Mouse (Mus musculus): Measurements from ENCODE around the gene Rab3ip. TPM values are rescaled to one million over a fixed set of nuclear protein-coding genes. Genes with fewer than 3 reads are reported as not detected.
A peak's percentile ranks its signal among the peaks of the same experiment; 100 is the strongest.

Rab3ip gene
- polyA plus RNA-seq, 1 experiment from 2014 or later = 42.8 TPM

GRCm38 (mm10) chr10:116955191-116955590 is 4.6 kb upstream of the Rab3ip start:
- no peaks in the 10 kb centered on the region for H3K27me3 ChIP-seq (replicated peaks)
- 94% methylated on average over 6 of the region's 6 CpGs for WGBS
- no peak overlapping the region for H3K4me2 ChIP-seq
- H3K4me3 ChIP-seq = no peak overlapping the region
- H3K4me1 ChIP-seq = no peaks in the 10 kb centered on the region
- H3K9me3 ChIP-seq = no peaks in the 10 kb centered on the region
- no peaks in the 10 kb centered on the region for H3K36me3 ChIP-seq (replicated peaks)
- H3K27ac ChIP-seq = no peak overlapping the region
- H3K9ac ChIP-seq = no peak overlapping the region
- no peak for ATAC-seq (replicated peaks)

GRCm38 (mm10) chr10:116950886-116951285 is 317 bp upstream of the Rab3ip start:
- ATAC-seq (replicated peaks) = peak; percentile 19; the same call in 1 of the 2 replicates
- 34% methylated on average over 5 of the region's 5 CpGs for WGBS
- Histone ChIP-seq H3K27ac (no peak overlapping the region), H3K4me1 (peaks cover 13% of the 10 kb centered on the region), H3K9me3 (no peaks in the 10 kb centered on the region), H3K4me3 (peak overlapping the region; percentile 75), H3K9ac (no peak overlapping the region), H3K36me3 (replicated peaks) (no peaks in the 10 kb centered on the region), H3K27me3 (replicated peaks) (no peaks in the 10 kb centered on the region), H3K4me2 (peak overlapping the region; percentile 48)

DNA sequence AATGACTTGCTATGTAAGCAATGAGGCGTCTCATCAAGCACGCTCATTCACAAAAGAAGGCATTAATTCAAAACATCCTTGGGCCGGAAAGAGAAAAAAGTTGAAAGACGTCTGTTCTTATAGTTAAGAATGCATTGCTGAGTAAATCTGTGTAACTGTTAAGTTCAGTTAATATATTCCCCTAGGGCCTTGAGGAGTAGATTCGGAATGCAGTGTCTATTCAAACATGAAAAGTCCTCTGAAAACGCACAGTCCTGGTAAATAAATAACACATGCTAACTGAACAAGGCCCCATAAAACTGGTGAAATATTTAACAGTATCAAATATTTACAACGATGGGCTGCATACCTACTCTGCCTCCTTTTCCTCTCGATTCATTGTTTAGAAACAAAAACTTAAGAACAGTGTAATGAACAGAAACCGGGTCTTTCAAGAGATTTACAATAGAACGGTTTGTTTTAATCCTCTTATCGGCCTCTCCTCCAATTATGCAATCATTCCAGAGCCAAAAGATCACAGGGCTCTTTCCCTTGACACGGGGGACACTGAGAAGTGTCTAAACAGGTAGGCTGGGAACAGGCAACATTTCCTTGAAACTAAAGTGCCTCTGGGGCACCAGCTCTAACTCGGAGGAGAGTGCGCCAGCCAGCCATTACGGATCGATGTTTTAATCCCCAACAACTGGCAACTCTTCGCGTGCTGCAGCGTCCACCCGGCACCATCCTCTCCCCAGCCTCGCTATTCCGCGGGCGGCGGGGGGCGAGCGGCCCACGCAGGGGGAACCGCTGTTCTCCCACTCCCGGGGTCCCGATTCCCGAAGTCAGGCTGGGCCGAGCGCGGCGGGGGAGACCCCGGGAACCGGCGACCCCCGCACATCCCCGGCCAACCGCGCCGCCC is 1.2 kb downstream of the Rab3ip start:
- Histone ChIP-seq H3K27ac (peak overlapping the region; percentile 86), H3K9ac (peak overlapping the region; percentile 62), H3K27me3 (replicated peaks) (no peaks in the 10 kb centered on the region), H3K9me3 (no peaks in the 10 kb centered on the region), H3K4me2 (peak overlapping the region; percentile 72), H3K4me1 (peaks cover 13% of the 10 kb centered on the region), H3K36me3 (replicated peaks) (no peaks in the 10 kb centered on the region), H3K4me3 (peak overlapping the region; percentile 75)
- ATAC-seq (replicated peaks) = peak; percentile 40
- under 1% methylated on average over 42 of the region's 44 CpGs for WGBS

DNA sequence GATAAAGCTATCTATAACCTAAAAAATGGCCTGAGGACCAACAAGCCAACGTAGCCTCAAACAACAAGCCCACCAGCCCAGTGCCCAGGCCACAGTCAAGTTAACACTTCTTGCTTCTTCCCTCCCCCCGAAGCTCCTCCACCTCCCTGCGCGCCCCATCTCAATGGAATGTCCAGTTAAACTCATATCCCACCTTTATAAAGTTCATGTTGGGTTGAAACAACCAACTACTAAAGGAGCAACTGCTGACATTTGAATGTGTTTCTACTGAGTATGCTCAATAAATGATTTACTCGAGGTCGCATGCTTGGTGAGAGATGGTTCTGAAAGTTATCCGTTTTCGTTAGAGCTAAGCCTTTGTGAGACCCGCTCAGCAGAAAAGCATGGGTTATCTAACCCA is 2.2 kb downstream of the Rab3ip start:
- Histone ChIP-seq H3K4me1 (peaks cover 13% of the 10 kb centered on the region), H3K9me3 (no peaks in the 10 kb centered on the region), H3K27ac (no peak overlapping the region), H3K9ac (no peak overlapping the region), H3K36me3 (replicated peaks) (no peaks in the 10 kb centered on the region), H3K4me2 (peak overlapping the region; percentile 72; the same call in 1 of the 2 replicates), H3K27me3 (replicated peaks) (no peaks in the 10 kb centered on the region), H3K4me3 (peak overlapping the region; percentile 75; the same call in 1 of the 2 replicates)
- WGBS = 75% methylated on average over 9 of the region's 9 CpGs
- no peak for ATAC-seq (replicated peaks)

GRCm38 (mm10) chr10:116944940-116945339 is 5.6 kb downstream of the Rab3ip start:
- H3K27me3 ChIP-seq (replicated peaks) = no peaks in the 10 kb centered on the region
- ATAC-seq (replicated peaks) = no peak
- 73% methylated on average over 10 of the region's 10 CpGs for WGBS
- peaks cover 13% of the 10 kb centered on the region for H3K4me1 ChIP-seq
- H3K36me3 ChIP-seq (replicated peaks) = peaks cover 6% of the 10 kb centered on the region; the same call in 1 of the 2 replicates
- no peaks in the 10 kb centered on the region for H3K9me3 ChIP-seq
- no peak overlapping the region for H3K4me2 ChIP-seq
- H3K4me3 ChIP-seq = no peak overlapping the region
- H3K27ac ChIP-seq = no peak overlapping the region
- no peak overlapping the region for H3K9ac ChIP-seq

GRCm38 (mm10) chr10:116944144-116944543 is 6.4 kb downstream of the Rab3ip start:
- no peak overlapping the region for H3K27ac ChIP-seq
- H3K27me3 ChIP-seq (replicated peaks) = no peaks in the 10 kb centered on the region
- peaks cover 7% of the 10 kb centered on the region for H3K36me3 ChIP-seq (replicated peaks)
- H3K4me2 ChIP-seq = no peak overlapping the region
- no peak overlapping the region for H3K4me3 ChIP-seq
- H3K4me1 ChIP-seq = peaks cover 9% of the 10 kb centered on the region
- H3K9ac ChIP-seq = no peak overlapping the region
- H3K9me3 ChIP-seq = no peaks in the 10 kb centered on the region
- 94% methylated on average over 3 of the region's 3 CpGs for WGBS
- no peak for ATAC-seq (replicated peaks)

DNA sequence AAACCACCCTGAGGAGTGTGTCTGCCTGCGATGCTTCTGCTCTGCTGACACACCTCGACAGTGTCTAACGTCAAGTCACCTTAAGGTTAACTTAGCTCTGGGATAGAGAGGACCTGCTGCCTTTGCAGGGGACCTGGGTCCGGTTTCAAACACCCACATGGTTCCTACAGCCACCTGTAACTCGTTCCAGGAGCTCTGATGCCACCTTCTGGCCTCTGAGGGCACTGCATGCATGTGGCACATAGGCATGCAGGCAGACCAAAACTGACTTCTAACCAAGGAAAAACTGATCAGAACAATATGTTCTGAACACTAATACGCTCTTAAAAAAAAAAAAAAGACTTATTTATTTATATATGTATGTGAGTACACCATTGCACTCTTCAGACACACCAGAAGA is 7.5 kb downstream of the Rab3ip start:
- ATAC-seq (replicated peaks) = no peak
- Histone ChIP-seq H3K4me3 (no peak overlapping the region), H3K27me3 (replicated peaks) (no peaks in the 10 kb centered on the region), H3K9ac (no peak overlapping the region), H3K4me1 (no peaks in the 10 kb centered on the region), H3K4me2 (no peak overlapping the region), H3K36me3 (replicated peaks) (peaks cover 14% of the 10 kb centered on the region), H3K9me3 (no peaks in the 10 kb centered on the region), H3K27ac (no peak overlapping the region)
- WGBS = 92% methylated on average over 6 of the region's 6 CpGs

DNA sequence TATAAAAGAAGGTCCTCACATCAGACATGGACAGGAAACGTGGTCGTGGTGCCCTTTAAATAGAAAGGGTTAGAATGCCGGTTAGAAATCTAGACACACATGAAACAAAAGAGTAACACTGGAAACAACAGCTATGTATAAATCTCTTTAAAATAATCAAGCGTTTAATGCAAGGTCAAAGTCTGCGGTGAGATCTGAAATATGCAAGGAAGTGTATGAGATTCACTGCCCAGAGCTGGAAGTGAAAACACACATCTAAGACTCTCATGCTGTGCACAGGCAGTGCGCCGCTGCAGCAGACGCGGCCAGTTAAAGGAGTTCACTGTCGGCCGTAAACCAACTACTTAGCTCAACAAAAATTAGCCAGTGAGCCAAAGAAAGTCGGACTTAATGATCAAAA is 15.5 kb downstream of the Rab3ip start:
- no peak for ATAC-seq (replicated peaks)
- 66% methylated on average over 12 of the region's 12 CpGs for WGBS
- Histone ChIP-seq H3K4me1 (no peaks in the 10 kb centered on the region), H3K4me3 (no peak overlapping the region), H3K4me2 (no peak overlapping the region), H3K27me3 (replicated peaks) (no peaks in the 10 kb centered on the region), H3K36me3 (replicated peaks) (peaks cover 27% of the 10 kb centered on the region), H3K9ac (no peak overlapping the region), H3K27ac (no peak overlapping the region), H3K9me3 (no peaks in the 10 kb centered on the region)

GRCm38 (mm10) chr10:116933794-116934193 is 16.8 kb downstream of the Rab3ip start:
- peaks cover 22% of the 10 kb centered on the region for H3K36me3 ChIP-seq (replicated peaks)
- H3K9me3 ChIP-seq = no peaks in the 10 kb centered on the region
- H3K4me1 ChIP-seq = no peaks in the 10 kb centered on the region
- H3K27ac ChIP-seq = no peak overlapping the region
- no peak overlapping the region for H3K9ac ChIP-seq
- H3K27me3 ChIP-seq (replicated peaks) = no peaks in the 10 kb centered on the region
- 94% methylated on average over 7 of the region's 7 CpGs for WGBS
- no peak overlapping the region for H3K4me3 ChIP-seq
- ATAC-seq (replicated peaks) = no peak
- no peak overlapping the region for H3K4me2 ChIP-seq

- Histone ChIP-seq H3K36me3 (replicated peaks) (peaks cover 16% of the 10 kb centered on the region), H3K9me3 (no peaks in the 10 kb centered on the region), H3K4me3 (no peak overlapping the region), H3K4me1 (no peaks in the 10 kb centered on the region), H3K27me3 (replicated peaks) (no peaks in the 10 kb centered on the region), H3K4me2 (no peak overlapping the region), H3K27ac (no peak overlapping the region), H3K9ac (no peak overlapping the region)
- no peak for ATAC-seq (replicated peaks)
- 88% methylated on average over 13 of the region's 13 CpGs for WGBS
These were observed 18.2 kb downstream of the Rab3ip start for GRCm38 (mm10) chr10:116932418-116932817.

- Histone ChIP-seq H3K27ac (no peak overlapping the region), H3K4me2 (no peak overlapping the region), H3K4me3 (no peak overlapping the region), H3K9ac (no peak overlapping the region), H3K27me3 (replicated peaks) (no peaks in the 10 kb centered on the region), H3K4me1 (no peaks in the 10 kb centered on the region), H3K36me3 (replicated peaks) (peaks cover 8% of the 10 kb centered on the region; the same call in 1 of the 2 replicates), H3K9me3 (no peaks in the 10 kb centered on the region)
- no peak for ATAC-seq (replicated peaks)
- WGBS = 89% methylated on average over 15 of the region's 15 CpGs
These were observed 18.9 kb downstream of the Rab3ip start for GRCm38 (mm10) chr10:116931497-116932179.

DNA sequence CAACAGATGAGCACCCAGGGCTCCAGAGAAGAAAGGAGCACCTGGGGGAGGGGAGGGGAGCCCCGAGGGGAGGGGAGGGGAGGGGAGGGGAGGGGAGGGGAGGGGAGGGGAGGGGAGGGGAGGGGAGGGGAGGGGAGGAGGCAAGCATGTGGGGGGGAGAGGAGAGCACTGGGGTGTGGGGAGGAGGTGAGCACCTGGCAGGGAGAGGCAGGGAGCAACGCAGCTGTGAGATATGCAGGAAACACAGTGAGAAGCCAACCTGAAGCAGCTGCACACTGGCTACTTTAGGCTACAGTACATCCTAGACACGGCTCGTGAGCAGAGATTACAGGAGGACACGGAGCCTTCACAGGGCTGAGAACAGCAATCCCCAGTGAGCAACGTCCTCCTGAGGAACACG is 19.6 kb downstream of the Rab3ip start:
- Histone ChIP-seq H3K4me2 (no peak overlapping the region), H3K27me3 (replicated peaks) (no peaks in the 10 kb centered on the region), H3K36me3 (replicated peaks) (peaks cover 5% of the 10 kb centered on the region; the same call in 1 of the 2 replicates), H3K4me1 (no peaks in the 10 kb centered on the region), H3K9ac (no peak overlapping the region), H3K27ac (no peak overlapping the region), H3K9me3 (no peaks in the 10 kb centered on the region), H3K4me3 (no peak overlapping the region)
- 83% methylated on average over 6 of the region's 7 CpGs for WGBS
- ATAC-seq (replicated peaks) = no peak

All from midbrain, embryonic 15.5 days (tissue).